Mouse (Mus musculus): ENCODE results near the gene Krt9. TPM values are rescaled to one million over a fixed set of nuclear protein-coding genes. Genes with fewer than 3 reads are reported as not detected.
"Not testable (repeated sequence)": the region's sequence is repeated elsewhere in the genome, so short reads cannot be mapped to it uniquely, and the experiment has no call there.

Krt9 gene
- polyA plus RNA-seq (2015; fragmentation: Nextera tagmentation; extraction: Ambion mirVana), result not detected in 2 replicates

- DNase-seq (no peak), ATAC-seq (no peak)
- no peak within 1 kb of the TSS for H3K4me3 ChIP-seq (ENCODE audit: low read depth, low read length)
- no peak within 1 kb of the TSS for H3K27ac ChIP-seq (ENCODE audit: low read depth)
- TF ChIP-seq CTCF (IDR thresholded peaks at IDR 0.05; ENCODE audit: low read depth) (no peak), EP300 (IDR thresholded peaks at IDR 0.05; ENCODE audit: low read depth) (no peak)
- H3K36me3 ChIP-seq (replicated peaks; ENCODE audit: insufficient read depth, low read length), result no peaks in the 10 kb centered on the region
- WGBS (ENCODE audit: insufficient replicate concordance), result 46% methylated on average over 9 of the region's 9 CpGs
- H3K9ac ChIP-seq (replicated peaks), result no peak within 1 kb of the TSS
- H3K9me3 ChIP-seq (ENCODE audit: low read length), result no peaks in the 10 kb centered on the region
- H3K4me1 ChIP-seq (ENCODE audit: insufficient read depth), result no peaks in the 10 kb centered on the region
- H3K4me2 ChIP-seq (ENCODE audit: low read depth, low read length), result no peak within 1 kb of the TSS
- H3K27me3 ChIP-seq (ENCODE audit: insufficient read depth, low read length), result no peaks in the 10 kb centered on the region
Observed at GRCm38 (mm10) chr11:100192992-100193391, at the start of gene Krt9. Gene Krt9, minus strand, starts transcription at chr11:100193246.

GRCm38 (mm10) chr11:100240272-100240671 lies 47.2 kb upstream of the Krt9 start:
- not testable (repeated sequence) for H3K9me3 ChIP-seq (ENCODE audit: low read length); ATAC-seq; H3K27ac ChIP-seq (ENCODE audit: low read depth); H3K36me3 ChIP-seq (replicated peaks; ENCODE audit: insufficient read depth, low read length); H3K27me3 ChIP-seq (ENCODE audit: insufficient read depth, low read length); DNase-seq; H3K4me1 ChIP-seq (ENCODE audit: insufficient read depth); H3K4me3 ChIP-seq (ENCODE audit: low read depth, low read length); H3K9ac ChIP-seq (replicated peaks); H3K4me2 ChIP-seq (ENCODE audit: low read depth, low read length)
- WGBS (ENCODE audit: insufficient replicate concordance), result 90% methylated on average over 4 of the region's 4 CpGs

GRCm38 (mm10) chr11:100221741-100222140 lies 28.7 kb upstream of the Krt9 start:
- Histone ChIP-seq H3K4me3 (ENCODE audit: low read depth, low read length) (no peak overlapping the region), H3K9me3 (ENCODE audit: low read length) (peaks cover 4% of the 10 kb centered on the region; the same call in 1 of the 2 replicates), H3K27ac (ENCODE audit: low read depth) (no peak overlapping the region), H3K36me3 (replicated peaks; ENCODE audit: insufficient read depth, low read length) (no peaks in the 10 kb centered on the region), H3K4me2 (ENCODE audit: low read depth, low read length) (no peak overlapping the region), H3K4me1 (ENCODE audit: insufficient read depth) (no peaks in the 10 kb centered on the region), H3K9ac (replicated peaks) (no peak overlapping the region), H3K27me3 (ENCODE audit: insufficient read depth, low read length) (no peaks in the 10 kb centered on the region)
- ATAC-seq, result no peak
- no peak for DNase-seq
- no peak for TF ChIP-seq CTCF (IDR thresholded peaks at IDR 0.05; ENCODE audit: low read depth)
- no peak for TF ChIP-seq EP300 (IDR thresholded peaks at IDR 0.05; ENCODE audit: low read depth)
- 59% methylated on average over 8 of the region's 8 CpGs for WGBS (ENCODE audit: insufficient replicate concordance)

GRCm38 (mm10) chr11:100219304-100219703 lies 26.3 kb upstream of the Krt9 start:
- no peak overlapping the region for H3K4me3 ChIP-seq (ENCODE audit: low read depth, low read length)
- TF ChIP-seq EP300 (IDR thresholded peaks at IDR 0.05; ENCODE audit: low read depth), result no peak
- TF ChIP-seq CTCF (IDR thresholded peaks at IDR 0.05; ENCODE audit: low read depth), result no peak
- no peak overlapping the region for H3K9ac ChIP-seq (replicated peaks)
- DNase-seq (no peak), ATAC-seq (no peak)
- H3K9me3 ChIP-seq (ENCODE audit: low read length), result no peaks in the 10 kb centered on the region
- no peak overlapping the region for H3K4me2 ChIP-seq (ENCODE audit: low read depth, low read length)
- H3K36me3 ChIP-seq (replicated peaks; ENCODE audit: insufficient read depth, low read length), result no peaks in the 10 kb centered on the region
- no peaks in the 10 kb centered on the region for H3K4me1 ChIP-seq (ENCODE audit: insufficient read depth)
- no peaks in the 10 kb centered on the region for H3K27me3 ChIP-seq (ENCODE audit: insufficient read depth, low read length)
- H3K27ac ChIP-seq (ENCODE audit: low read depth), result no peak overlapping the region
- 59% methylated on average over 4 of the region's 4 CpGs for WGBS (ENCODE audit: insufficient replicate concordance)

GRCm38 (mm10) chr11:100208542-100208941 lies 15.5 kb upstream of the Krt9 start:
- Histone ChIP-seq H3K4me2 (ENCODE audit: low read depth, low read length) (no peak overlapping the region), H3K9me3 (ENCODE audit: low read length) (no peaks in the 10 kb centered on the region), H3K4me1 (ENCODE audit: insufficient read depth) (no peaks in the 10 kb centered on the region), H3K27ac (ENCODE audit: low read depth) (no peak overlapping the region), H3K27me3 (ENCODE audit: insufficient read depth, low read length) (no peaks in the 10 kb centered on the region), H3K9ac (replicated peaks) (no peak overlapping the region), H3K4me3 (ENCODE audit: low read depth, low read length) (no peak overlapping the region), H3K36me3 (replicated peaks; ENCODE audit: insufficient read depth, low read length) (no peaks in the 10 kb centered on the region)
- 36% methylated on average over 6 of the region's 6 CpGs for WGBS (ENCODE audit: insufficient replicate concordance)
- DNase-seq (no peak), ATAC-seq (no peak)
- TF ChIP-seq EP300 (IDR thresholded peaks at IDR 0.05; ENCODE audit: low read depth), result no peak
- no peak for TF ChIP-seq CTCF (IDR thresholded peaks at IDR 0.05; ENCODE audit: low read depth)

GRCm38 (mm10) chr11:100207498-100207897 lies 14.5 kb upstream of the Krt9 start, which contains the start of gene Krt14:
Gene Krt14, minus strand, starts transcription at chr11:100207548.
- 81% methylated on average over 8 of the region's 8 CpGs for WGBS (ENCODE audit: insufficient replicate concordance)
- Histone ChIP-seq H3K4me2 (ENCODE audit: low read depth, low read length) (no peak within 1 kb of the TSS), H3K36me3 (replicated peaks; ENCODE audit: insufficient read depth, low read length) (no peaks in the 10 kb centered on the region), H3K4me3 (ENCODE audit: low read depth, low read length) (no peak within 1 kb of the TSS), H3K9me3 (ENCODE audit: low read length) (no peaks in the 10 kb centered on the region), H3K4me1 (ENCODE audit: insufficient read depth) (no peaks in the 10 kb centered on the region), H3K27ac (ENCODE audit: low read depth) (no peak within 1 kb of the TSS), H3K9ac (replicated peaks) (no peak within 1 kb of the TSS), H3K27me3 (ENCODE audit: insufficient read depth, low read length) (no peaks in the 10 kb centered on the region)
- ATAC-seq, result no peak
- TF ChIP-seq CTCF (IDR thresholded peaks at IDR 0.05; ENCODE audit: low read depth), result no peak
- TF ChIP-seq EP300 (IDR thresholded peaks at IDR 0.05; ENCODE audit: low read depth), result no peak
- DNase-seq, result no peak

- ATAC-seq, result no peak
- 17% methylated on average over 6 of the region's 6 CpGs for WGBS (ENCODE audit: insufficient replicate concordance)
- Histone ChIP-seq H3K27ac (ENCODE audit: low read depth) (no peak overlapping the region), H3K4me2 (ENCODE audit: low read depth, low read length) (no peak overlapping the region), H3K9ac (replicated peaks) (no peak overlapping the region), H3K4me3 (ENCODE audit: low read depth, low read length) (no peak overlapping the region), H3K9me3 (ENCODE audit: low read length) (no peaks in the 10 kb centered on the region), H3K4me1 (ENCODE audit: insufficient read depth) (no peaks in the 10 kb centered on the region), H3K36me3 (replicated peaks; ENCODE audit: insufficient read depth, low read length) (no peaks in the 10 kb centered on the region), H3K27me3 (ENCODE audit: insufficient read depth, low read length) (no peaks in the 10 kb centered on the region)
- peak; percentile 46 for DNase-seq
- TF ChIP-seq EP300 (IDR thresholded peaks at IDR 0.05; ENCODE audit: low read depth) (no peak), CTCF (IDR thresholded peaks at IDR 0.05; ENCODE audit: low read depth) (no peak)
Observed at GRCm38 (mm10) chr11:100203448-100203847, 10.4 kb upstream of the Krt9 start.

All from liver, postnatal 0 days (tissue).